Mouse (Mus musculus) adrenal gland, adult (tissue): ENCODE results near the gene Syngr1.

Experiments
- DNase-seq, 2 experiments: peaks; one replicate each; pipeline ENCODE4 v3.0.0; 2022 to 2023; ENCODE audit warnings: low spot score in 1 of 2; ENCODE audit not compliant: inconsistent age in 2 of 2

The Syngr1 gene

DNA sequence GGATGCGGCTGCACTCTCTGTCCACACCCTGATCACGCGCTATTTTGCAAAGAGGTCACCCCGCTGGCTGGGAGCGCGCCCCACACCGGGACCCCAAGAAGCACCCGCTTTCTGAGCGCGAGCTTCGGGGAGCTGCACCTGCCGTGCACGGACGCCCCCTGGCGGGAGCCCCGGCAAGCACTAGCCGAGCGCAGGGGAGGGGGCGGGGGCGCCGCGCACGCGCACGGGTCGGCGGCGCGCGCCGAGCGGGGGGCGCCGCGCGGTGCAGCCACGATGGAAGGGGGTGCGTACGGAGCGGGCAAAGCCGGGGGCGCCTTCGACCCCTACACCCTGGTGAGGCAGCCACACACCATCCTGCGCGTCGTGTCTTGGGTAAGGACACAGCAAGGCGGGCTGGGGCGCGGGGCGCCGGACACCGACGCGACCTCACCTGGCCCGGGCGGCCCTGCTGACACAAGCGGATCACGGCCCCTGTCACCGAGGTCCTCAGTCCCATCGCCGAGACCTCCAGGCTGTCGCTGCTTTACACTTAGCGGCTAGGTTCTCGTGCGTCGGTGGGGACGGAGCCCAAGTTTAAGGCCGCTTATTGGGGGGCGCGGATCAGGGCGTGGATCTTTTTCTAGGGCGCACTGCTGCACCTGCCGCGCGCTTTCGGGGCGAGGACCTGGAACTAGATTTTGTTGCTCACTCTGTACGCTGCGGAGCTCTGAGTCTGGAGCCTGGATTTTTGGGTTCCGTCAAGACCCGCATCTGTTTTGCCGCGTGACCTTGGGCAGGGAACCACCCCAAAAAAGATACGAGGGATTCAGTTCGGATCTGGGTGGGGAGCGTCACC, at the start of gene Syngr1, which contains the start of gene Rpl3:
TSS of gene Syngr1 (plus strand) at position 214 of the 835 bp plus-strand sequence.
TSS of gene Rpl3 (minus strand) at position 748 of the 835 bp plus-strand sequence.
- peak; percentile 84 to 94 for DNase-seq

DNA sequence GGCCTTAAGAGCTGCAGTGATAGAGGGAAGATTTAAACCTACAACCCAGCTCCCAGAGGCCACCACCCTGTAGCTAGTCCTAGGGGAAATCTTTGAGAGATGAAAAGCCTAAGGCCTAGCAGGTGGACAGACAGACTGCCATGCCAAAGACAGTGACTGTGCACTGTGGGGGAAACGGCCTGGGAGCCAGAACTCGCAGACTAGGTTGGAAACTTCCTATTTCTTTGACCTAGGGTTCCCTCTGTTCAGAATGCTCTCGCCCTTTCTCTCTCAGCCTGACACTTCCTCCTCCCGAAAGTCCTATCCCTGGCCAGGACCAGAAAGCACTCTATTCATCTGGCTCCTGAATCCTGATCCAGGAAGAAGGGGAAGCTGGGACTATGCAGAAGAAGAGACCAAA, 49.0 kb upstream of the Syngr1 start:
- DNase-seq, result peak in 1 of 2 experiments; percentile 6

DNA sequence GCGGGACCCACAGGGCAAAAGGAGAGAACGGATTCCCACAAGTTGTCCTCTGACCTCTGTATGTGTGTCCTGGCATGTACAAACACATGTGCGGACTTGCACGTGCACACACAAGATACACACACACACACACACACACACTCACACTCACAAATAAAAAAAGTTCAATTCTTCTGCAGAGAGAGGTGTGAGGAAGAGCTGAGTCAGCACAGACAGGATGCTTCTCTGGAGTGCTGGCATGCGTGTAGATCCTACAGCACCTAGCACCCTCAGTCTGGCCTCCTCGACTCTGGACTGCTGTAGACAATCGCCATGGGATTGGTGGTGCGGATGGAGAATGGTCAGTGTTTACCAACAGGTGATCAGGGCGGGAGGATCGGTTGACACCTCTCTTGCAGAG, 46.9 kb upstream of the Syngr1 start:
- DNase-seq, result no peak

DNA sequence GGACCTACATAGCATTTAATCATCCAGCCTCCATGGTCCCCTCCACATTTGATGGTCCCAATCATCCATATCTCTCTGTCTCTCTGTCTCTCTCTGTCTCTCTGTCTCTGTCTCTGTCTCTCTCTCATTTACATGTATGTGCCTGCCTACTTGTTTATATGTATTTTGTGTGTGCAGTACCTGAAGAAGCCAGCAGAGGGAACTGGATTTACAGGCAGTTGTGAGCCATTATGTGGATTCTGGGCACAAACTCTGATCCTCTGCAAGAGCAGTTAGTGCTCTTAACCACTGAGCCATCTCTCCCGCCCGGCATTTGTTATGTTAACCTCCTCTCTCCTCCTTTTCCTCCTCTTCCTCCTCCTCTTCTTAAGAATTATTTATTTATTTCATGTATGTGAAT, 45.4 kb upstream of the Syngr1 start:
- DNase-seq, result no peak

DNA sequence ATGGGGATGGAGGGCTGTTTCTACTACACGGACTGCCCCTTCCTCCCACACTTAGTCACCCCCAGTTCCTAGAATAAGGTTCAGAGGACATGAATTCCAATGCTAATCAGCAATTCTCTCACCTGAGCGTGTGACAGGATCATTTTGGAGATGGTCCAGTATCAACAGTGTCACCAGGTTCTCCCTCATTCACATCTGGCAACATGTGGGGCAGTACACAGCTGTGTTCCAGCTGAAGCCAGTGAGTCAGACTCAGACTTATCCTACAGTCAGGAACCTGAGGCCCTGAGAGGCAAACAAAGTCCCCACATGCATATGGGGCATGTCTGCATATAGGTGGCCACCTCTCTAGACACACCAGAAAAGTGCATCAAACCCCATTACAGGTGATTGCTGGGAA, 43.9 kb upstream of the Syngr1 start:
- no peak for DNase-seq

DNA sequence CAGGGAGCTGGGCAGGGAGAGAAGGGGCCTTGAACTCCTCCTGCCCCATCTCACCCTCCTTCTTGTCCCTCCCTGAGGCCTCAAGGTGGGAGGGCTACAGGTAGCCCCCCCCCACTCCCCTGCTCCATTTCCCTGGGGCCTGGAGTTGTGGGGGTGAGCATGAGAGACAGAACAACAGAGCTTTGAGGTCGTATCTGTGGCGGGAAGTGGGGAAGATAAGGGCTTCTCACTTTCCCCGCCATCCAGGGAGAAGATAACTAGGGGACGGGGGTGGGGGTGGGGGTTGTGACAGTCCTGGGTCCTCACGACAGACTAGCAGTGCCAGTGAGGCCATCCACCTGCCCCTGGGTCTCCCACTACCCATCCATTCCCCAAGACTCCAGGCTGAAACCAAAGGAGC, 43.2 kb upstream of the Syngr1 start:
- DNase-seq, result no peak

DNA sequence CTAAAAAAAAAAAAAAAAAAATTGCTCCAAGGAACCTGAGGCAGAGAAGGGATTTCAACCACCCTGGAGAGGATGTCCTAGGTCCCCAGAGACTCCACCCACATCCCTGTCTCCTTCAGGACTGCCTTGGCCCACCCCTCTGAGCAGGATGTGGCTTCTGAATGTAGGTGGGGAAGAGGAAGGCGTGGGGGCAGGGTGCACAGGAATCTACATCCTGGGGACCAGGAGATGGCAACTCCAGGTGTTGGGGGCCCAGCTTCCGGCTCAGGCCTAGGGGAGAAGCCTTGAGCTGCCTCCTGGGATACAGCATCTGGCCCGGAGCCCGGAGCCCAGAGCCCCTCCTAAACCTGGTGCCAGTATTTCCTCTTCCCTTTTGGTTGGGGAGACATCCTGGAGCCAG, 41.0 kb upstream of the Syngr1 start:
- DNase-seq, result peak; percentile 68 to 71

DNA sequence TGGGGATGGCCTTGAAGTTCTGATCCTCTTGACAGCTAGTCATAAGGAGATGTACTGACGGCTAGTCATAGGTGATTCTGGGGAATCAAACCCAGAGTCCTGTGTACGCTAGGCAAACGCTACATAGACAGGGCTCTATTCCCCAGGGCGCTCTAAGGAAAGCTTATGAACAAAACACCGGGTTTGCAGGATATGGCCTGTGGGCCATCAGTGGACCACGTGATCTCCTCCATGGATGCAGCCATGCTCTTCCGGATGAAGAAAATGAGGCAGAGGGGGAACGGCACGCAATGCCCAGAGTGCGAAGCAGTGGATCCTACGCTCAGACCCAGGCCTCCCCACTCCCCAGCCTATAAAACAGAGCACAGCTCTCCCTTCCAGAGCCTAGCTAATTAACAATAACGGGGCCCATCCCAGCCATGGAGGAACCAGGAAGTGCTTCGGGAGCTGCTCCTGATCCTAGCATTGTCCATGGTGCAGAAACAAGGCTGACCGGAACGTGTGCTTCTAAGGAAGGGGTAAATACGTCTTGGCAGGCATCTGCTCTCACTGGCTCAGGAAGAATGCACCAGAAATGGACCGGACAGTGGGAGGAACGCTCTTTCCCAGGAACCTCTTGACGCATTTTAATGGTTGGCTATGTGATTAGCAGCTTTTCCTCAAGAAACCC, 39.9 kb upstream of the Syngr1 start:
- DNase-seq, result no peak

DNA sequence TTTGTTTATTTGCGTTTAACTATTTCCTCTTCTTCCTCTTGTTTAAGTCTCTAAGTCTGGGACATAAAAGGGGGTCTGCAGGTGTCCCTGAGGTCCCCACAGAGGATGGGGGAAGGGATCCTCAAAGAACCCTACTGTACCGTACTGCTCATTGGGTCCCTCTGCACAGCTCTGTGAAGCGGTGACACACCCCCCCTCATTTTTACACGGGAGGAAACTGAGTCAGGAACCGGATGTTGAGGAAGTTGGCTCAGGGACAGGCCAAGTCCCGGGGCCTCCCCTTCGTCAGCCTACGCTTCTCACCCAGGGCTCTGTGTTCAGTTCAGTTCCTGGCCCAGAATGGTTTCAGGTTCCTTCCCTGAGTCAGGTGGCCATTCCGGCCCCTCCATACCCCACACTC, 39.4 kb upstream of the Syngr1 start:
- no peak for DNase-seq

DNA sequence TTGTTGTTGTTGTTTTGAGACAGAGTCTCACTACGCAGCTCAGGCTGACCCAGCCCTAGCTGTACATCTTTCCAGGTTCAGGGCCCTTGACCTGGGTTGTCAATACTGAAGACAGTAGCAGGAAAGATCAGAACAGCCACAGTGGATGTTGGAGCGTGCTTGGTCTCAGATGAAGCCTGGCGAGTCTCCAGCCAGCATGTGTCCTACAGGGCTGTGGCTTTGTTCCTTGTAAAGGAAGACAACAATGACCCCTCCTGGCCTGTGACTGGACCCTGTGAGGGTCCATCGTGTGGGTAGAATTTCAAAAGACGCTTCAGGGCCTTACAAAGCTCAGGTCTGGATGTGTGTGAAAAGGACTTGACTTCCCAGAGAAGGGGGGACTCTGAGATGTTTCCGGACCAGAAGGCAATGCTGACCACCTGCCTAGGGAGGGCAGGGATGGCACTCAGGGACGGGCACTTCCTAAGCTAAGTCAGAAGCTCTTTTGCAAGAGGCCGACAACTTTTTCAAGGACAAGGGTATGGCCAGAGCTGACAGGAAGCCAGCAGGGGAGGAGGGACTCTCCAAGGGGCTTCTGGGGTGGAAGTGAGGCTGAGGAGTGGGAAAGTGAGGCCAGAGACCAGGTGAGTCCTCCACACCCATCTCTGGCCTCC, 37.6 kb upstream of the Syngr1 start:
- peak in 1 of 2 experiments; percentile 66 for DNase-seq

DNA sequence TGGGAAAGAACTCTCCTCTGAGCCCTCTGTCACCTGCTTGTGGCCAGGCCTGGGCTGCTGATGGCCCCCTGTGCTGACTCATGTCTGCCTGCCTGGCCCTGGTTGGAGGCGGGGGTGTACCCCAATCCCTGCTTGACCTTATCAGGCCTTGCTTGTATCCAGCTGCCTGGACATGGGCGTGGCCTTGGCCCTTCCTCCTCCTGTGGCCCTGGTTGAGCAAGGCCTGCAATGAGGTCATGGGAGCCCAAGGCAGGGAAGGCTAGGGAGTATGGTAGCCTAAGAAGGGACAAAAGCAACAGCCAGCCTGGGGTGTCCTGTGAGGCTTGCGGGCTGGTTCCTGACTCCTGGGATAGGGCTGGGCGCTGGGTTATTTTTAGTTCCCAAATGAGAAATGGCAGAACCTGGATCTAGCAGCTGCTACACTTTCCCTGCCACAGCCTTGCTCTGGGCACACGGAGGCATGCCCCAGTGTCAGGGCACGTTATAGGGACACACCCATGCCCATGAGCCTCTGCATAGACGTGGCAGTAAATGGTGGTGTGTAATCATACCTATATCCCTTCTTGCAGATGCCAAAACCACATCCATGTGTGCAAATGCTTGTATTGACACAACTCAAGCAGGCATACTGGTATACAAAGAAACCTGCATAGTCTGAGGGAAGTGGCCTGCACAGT, 37.0 kb upstream of the Syngr1 start:
- DNase-seq, result peak; percentile 95 to 97

DNA sequence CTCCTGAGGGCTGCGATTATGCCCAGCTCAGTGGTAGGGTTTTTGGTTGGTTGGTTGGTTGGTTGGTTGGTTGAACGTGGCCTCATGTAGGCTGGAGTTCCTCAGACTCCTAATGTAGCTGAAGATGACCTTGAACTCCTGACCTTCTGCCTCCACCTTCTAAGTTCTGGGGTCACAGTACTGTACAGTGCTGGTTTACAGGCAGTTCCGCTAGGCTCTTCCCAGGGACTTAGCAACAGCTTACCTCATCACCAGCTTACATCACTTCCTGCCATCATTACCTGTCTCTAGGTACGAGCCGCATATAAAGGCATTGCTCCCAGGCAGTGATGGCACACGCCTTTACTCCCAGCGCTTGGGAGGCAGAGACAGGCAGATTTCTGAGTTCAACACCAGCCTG, 33.0 kb upstream of the Syngr1 start:
- DNase-seq, result no peak

DNA sequence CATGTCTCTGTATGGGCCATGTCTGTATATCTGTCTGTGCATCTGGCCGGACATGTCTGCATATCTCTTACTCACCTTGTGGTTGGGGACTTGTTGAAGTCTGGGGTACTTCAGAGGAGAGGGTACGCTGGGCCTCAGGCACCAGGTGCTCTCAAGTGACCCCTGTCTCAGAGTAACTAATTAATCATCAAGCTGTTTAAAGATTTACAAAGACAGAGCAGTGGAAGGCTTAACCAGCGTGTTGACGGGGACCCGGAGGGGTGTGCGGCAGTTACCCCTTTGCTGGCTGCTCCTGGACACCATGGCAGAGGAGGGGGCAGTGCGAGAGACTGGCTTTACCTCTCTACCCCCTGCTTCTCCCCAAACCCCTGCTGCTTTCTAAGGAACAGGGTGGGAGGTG, 31.5 kb upstream of the Syngr1 start:
- DNase-seq, result no peak

DNA sequence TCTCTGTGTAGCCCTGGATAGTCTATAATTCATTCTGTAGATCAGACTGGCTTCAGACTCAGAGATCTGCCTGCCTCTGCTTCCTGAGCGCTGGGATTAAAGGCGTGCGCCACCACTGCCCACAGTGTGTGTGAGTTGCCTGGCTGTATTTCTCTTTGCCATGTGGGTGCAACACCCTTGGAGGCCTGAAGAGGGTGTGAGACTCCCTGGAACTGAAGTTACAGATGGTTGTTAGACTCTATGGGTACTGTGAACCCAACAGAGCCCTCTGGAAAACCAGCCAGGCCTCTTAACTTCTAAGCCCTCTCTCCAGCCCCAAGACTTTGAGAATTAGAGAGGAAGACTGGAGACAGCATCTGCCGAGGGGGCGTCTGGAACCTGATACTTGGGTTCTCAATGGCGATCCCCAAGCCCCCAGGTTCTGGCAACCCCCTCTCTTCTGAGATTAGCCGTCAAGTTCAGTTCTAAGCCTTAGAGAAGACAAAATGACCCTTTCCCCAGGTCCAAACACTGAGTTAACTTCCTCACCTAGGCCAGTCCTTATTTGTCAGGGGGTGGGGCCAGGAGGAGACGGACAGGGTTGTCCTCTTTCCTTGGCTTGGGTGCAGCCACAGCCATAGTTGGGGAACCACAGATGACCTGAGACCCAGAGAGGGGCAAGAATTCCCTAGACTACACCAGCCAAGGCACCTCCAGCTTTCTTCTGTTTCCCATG, 30.6 kb upstream of the Syngr1 start:
- no peak for DNase-seq

DNA sequence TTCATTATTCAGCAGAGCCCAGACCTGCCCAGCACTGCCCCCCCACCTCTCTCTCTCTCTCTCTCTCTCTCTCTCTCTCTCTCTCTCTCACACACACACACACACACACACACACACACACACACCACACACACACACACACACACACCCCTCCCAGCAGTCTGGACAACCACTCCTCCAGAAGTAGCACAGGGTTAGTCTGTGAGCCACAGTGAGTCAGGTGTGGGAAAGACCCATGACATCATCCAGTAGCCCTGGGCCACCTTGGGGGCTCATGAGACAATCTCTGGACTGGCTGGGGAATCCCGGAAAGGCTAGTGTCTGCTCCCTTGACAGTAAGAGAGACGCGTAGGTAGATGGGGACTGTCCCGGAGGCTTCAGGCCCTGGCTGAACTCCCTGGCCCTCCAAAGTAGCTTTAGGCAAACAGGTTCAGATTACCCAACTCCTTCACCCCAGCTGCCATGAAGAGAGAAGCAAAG, 30.0 kb upstream of the Syngr1 start:
- DNase-seq, result no peak

DNA sequence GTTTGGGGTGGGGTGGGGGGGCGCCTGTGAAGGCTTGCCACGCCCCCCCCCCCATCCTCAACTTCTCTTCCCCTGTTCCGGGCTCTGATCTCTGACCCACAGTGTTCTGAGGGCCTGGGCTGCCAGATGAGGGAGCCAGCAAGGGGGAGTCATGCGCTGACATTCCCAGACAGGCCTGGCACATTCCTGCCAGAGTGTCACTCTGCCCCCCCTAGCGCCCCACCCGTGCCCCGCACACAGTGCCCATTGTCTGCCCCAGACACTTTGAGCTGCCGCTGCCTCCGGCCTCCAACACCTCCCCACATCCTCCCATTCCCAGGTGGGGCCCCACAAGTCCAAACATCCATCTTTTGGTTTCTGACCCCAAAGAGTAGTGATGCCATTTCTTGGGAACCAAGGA, 28.8 kb upstream of the Syngr1 start:
- no peak for DNase-seq

DNA sequence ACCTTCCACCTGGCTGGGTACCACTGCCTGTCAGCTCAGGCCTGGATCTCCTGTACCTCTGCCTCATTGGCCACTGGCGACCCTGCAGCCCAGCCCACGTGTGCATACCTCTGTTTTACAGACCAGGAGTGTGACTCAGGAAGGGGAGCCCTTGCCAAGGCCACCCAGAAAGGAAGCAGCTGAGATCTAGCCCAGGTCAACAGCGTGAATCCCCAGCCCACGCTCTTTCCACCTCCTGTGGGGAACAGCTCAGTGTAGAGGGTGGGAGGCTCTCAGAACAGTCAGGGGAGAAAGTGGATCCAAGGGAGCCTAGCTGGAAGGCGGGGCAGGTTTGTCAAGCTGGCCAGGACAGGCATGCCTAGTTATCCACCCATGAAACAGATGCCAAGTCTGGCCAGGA, 28.3 kb upstream of the Syngr1 start:
- peak in 1 of 2 experiments; percentile 62 for DNase-seq

DNA sequence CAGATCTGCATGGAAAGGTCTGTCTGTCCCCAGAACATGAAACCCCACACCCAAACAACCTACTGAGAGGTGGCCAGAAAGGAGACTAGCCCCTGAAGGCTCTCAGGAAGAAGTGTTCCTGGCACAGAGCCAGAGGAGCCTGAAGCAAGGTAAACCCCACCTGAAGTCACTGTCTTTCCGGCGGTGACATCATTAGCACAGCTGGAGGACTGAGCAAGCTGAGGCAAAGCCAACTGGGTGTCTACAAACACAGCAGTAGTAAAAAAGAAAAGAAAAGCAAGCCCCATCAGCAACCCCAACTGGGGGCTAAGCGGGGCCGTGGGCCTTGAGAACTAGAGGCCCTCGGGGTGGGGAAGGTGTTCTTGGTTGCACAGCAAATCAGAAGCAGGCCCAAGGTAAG, 26.2 kb upstream of the Syngr1 start:
- no peak for DNase-seq

DNA sequence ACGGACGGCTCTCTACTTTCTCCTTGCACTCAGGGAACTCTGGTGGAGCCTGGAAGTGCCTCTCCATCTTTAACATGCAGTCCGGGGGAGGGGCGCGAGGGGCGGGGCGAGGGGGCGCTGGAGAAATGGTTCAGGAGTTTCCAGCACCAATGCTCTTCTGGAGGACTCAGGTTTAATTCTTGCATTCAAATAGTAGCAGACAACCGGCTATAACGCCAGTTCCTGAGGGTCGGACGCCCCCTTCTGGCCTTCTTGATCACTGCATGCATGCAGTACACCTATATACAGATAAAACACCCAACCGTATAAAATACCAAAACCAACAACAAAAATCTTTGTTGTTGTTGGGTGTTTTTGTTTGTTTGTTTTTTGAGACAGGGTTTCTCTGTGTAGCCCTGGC, 25.7 kb upstream of the Syngr1 start:
- DNase-seq, result peak; percentile 67 to 85

DNA sequence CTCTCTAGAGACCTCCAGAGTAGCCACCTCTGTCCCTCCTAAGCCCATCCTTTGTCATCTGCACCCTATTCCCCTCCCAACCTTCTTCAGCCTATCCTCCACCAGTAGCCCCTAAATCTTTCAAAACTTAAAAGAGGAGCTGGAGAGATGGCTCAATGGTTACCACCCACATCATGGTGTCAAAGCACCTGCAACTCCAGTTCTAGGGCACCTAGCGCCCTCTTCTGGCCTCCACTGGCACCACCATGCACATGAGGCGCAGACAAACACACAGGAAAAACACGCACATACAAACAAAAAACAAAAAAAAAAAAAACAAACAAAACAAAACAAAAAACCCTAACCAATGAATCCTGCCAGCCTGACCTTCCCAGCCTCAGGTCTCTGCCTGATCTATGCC, 24.6 kb upstream of the Syngr1 start:
- peak in 1 of 2 experiments; percentile 75 for DNase-seq

DNA sequence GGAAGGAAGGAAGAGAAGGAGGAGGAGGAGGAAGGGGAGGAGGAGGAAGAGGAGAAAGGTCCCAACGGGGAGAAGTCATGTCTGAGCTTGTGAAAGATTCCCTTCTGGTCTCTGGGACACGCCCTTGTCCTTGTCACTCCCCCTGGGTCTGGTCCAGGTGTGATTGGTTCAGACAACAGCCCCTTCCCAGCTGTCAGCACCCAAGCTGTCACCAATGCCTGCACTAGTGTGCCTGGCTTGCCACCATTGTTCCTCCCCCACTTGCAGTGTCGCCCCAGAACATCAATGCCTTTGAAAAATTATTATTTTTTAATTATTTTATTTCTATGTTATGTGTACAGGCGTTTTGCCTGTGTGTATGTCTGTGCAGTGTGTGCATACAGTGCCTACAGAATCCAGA, 22.0 kb upstream of the Syngr1 start:
- no peak for DNase-seq
